22 mouse cellular contexts compared by ENCODE assay signal in genomic region chr3:84870126-84870525, GRCm38 (mm10). TPM values are rescaled to one million over a fixed set of nuclear protein-coding genes. Genes with fewer than 3 reads are reported as not detected.
DNase-seq lines count a peak whose midpoint lies in the region; ATAC-seq and TF ChIP-seq lines count a peak whose summit lies in the region.
"Had no signal": no experiment of that assay in that cellular context is flagged by ENCODE, and none has a peak within 500 bp of the region (broad histone marks: within the 10 kb centered on the region; RNA-seq: fewer than 3 reads in every experiment).

No protein-coding gene starts in this region.

- H3K4me2 ChIP-seq in heart, postnatal 0 days (ENCODE audit: low read depth, low read length), result no peak overlapping the region
- H3K4me2 ChIP-seq in heart, embryonic 12.5 days, result no peak overlapping the region
- no peak overlapping the region for H3K4me2 ChIP-seq in liver, postnatal 0 days (ENCODE audit: low read depth, low read length)
- H3K4me2 ChIP-seq in liver, embryonic 12.5 days, result no peak overlapping the region
- H3K4me2 ChIP-seq in CH12.LX (ENCODE audit: insufficient read depth, low read depth, poor library complexity, severe bottlenecking), result no peak overlapping the region
- H3K4me2 ChIP-seq: neural tube, embryonic 13.5 days had no signal

- H3K9ac ChIP-seq in heart, postnatal 0 days (replicated peaks; ENCODE audit: low read depth, low read length), result no peak overlapping the region
- no peak overlapping the region for H3K9ac ChIP-seq in heart, embryonic 12.5 days
- H3K9ac ChIP-seq in liver, postnatal 0 days (replicated peaks), result no peak overlapping the region
- no peak overlapping the region for H3K9ac ChIP-seq in liver, embryonic 12.5 days
- H3K9ac ChIP-seq in CH12.LX (ENCODE audit: insufficient read depth, low read depth), result no peak overlapping the region
- H3K9ac ChIP-seq: liver, embryonic 14.5 days; neural tube, embryonic 13.5 days had no signal

- H3K9me3 ChIP-seq in heart, postnatal 0 days (replicated peaks; ENCODE audit: control insufficient read depth, low read length), result no peaks in the 10 kb centered on the region
- H3K9me3 ChIP-seq in heart, embryonic 12.5 days (replicated peaks), result no peaks in the 10 kb centered on the region
- H3K9me3 ChIP-seq in liver, postnatal 0 days (ENCODE audit: low read length), result no peaks in the 10 kb centered on the region
- no peaks in the 10 kb centered on the region for H3K9me3 ChIP-seq in liver, embryonic 12.5 days (replicated peaks)
- H3K9me3 ChIP-seq in CH12.LX (replicated peaks; ENCODE audit: low read length), result no peaks in the 10 kb centered on the region
- H3K9me3 ChIP-seq: forebrain, embryonic 10.5 days; hindbrain, embryonic 10.5 days; megakaryocyte, embryonic 14.5 days; neural tube, embryonic 13.5 days had no signal

- DNase-seq in heart, postnatal 0 days (ENCODE audit: low spot score), result no peak
- DNase-seq in liver, postnatal 0 days, result no peak
- no peak for DNase-seq in CH12.LX (ENCODE audit: extremely low read depth)
- DNase-seq in layer of hippocampus, postnatal 10 days (ENCODE audit: low spot score in 2 of 2), result no peak
- DNase-seq: adrenal gland, postnatal 36 days; B cell, adult 2 months; cerebellum, adult 9-11 months; heart, postnatal 10 days; kidney, adult 18-20 months; lung, postnatal 10 days; midbrain, embryonic 14.5 days; retina, postnatal 1 day; right cerebral cortex, postnatal 25 days; spleen, adult 18-20 months had no signal

- H3K36me3 ChIP-seq in heart, postnatal 0 days (replicated peaks; ENCODE audit: control insufficient read depth, insufficient read depth, low read length), result no peaks in the 10 kb centered on the region
- H3K36me3 ChIP-seq in heart, embryonic 12.5 days, result peaks cover 3% of the 10 kb centered on the region; the same call in 1 of the 2 replicates
- H3K36me3 ChIP-seq in liver, postnatal 0 days (replicated peaks; ENCODE audit: insufficient read depth, low read length), result no peaks in the 10 kb centered on the region
- no peaks in the 10 kb centered on the region for H3K36me3 ChIP-seq in liver, embryonic 12.5 days
- peaks cover 4 to 48% of the 10 kb centered on the region in 2 experiments for H3K36me3 ChIP-seq in CH12.LX (replicated peaks in 1 of 2; ENCODE audit: control insufficient read depth in 1 of 2, insufficient read depth in 1 of 2, low read length in 1 of 2)
- H3K36me3 ChIP-seq: neural tube, embryonic 13.5 days had no signal

- H3K79me2 ChIP-seq in CH12.LX (replicated peaks; ENCODE audit: control insufficient read depth, extremely low read depth, insufficient read depth, poor library complexity, severe bottlenecking), result no peaks in the 10 kb centered on the region

- H3K27me3 ChIP-seq in heart, postnatal 0 days (ENCODE audit: control insufficient read depth, insufficient read depth, low read length), result no peaks in the 10 kb centered on the region
- H3K27me3 ChIP-seq in heart, embryonic 12.5 days (replicated peaks), result no peaks in the 10 kb centered on the region
- no peaks in the 10 kb centered on the region for H3K27me3 ChIP-seq in liver, postnatal 0 days (ENCODE audit: insufficient read depth, low read length)
- no peaks in the 10 kb centered on the region for H3K27me3 ChIP-seq in liver, embryonic 12.5 days (replicated peaks)
- H3K27me3 ChIP-seq in CH12.LX (replicated peaks), result no peaks in the 10 kb centered on the region
- H3K27me3 ChIP-seq: megakaryocyte, embryonic 14.5 days; neural tube, embryonic 13.5 days had no signal

- no peak for ATAC-seq in heart, postnatal 0 days (ENCODE audit: insufficient read depth, low read depth)
- ATAC-seq in heart, embryonic 12.5 days (ENCODE audit: insufficient number of reproducible peaks, low FRiP score), result no peak
- no peak for ATAC-seq in liver, postnatal 0 days
- no peak for ATAC-seq in liver, embryonic 12.5 days
- 0 out of 2 replicates have a peak, but pooled peaks have one; percentile 47 for ATAC-seq in common myeloid progenitor, adult 5-6 weeks (replicated peaks; ENCODE audit: low read depth, poor library complexity, severe bottlenecking)

- TF ChIP-seq RAD21 in CH12.LX (IDR thresholded peaks at IDR 0.05; ENCODE audit: low read depth, low read length), result peak; percentile 53

- in situ Hi-C loops in CH12.LX (cut with MboI; ENCODE audit: low pct_ligation_motif_present, low pct_unique_long_range_greater_than_20kb, low sequenced_read_pairs), result no loop called here

- TF ChIP-seq EP300 in heart, postnatal 0 days (IDR thresholded peaks at IDR 0.05; ENCODE audit: low read depth), result no peak
- TF ChIP-seq EP300 in liver, postnatal 0 days (IDR thresholded peaks at IDR 0.05; ENCODE audit: low read depth), result no peak
- TF ChIP-seq EP300 in CH12.LX (IDR thresholded peaks at IDR 0.05; ENCODE audit: low read length), result no peak

- H3K4me1 ChIP-seq in heart, postnatal 0 days (ENCODE audit: control insufficient read depth, insufficient read depth), result peaks cover 6% of the 10 kb centered on the region; the same call in 1 of the 2 replicates
- H3K4me1 ChIP-seq in heart, embryonic 12.5 days (replicated peaks), result peaks cover 13% of the 10 kb centered on the region
- H3K4me1 ChIP-seq in liver, postnatal 0 days (ENCODE audit: insufficient read depth), result peaks cover 8% of the 10 kb centered on the region
- H3K4me1 ChIP-seq in liver, embryonic 12.5 days, result peaks cover 12% of the 10 kb centered on the region
- H3K4me1 ChIP-seq in CH12.LX (ENCODE audit: control insufficient read depth in 1 of 2, insufficient read depth in 2 of 2), result peaks cover 0 to 31% of the 10 kb centered on the region in 2 experiments; a peak in 2 of 4 replicates

- no peak overlapping the region for H3K4me3 ChIP-seq in heart, postnatal 0 days (ENCODE audit: low read depth, low read length)
- H3K4me3 ChIP-seq in heart, embryonic 12.5 days, result no peak overlapping the region
- H3K4me3 ChIP-seq in liver, postnatal 0 days (ENCODE audit: low read depth, low read length), result no peak overlapping the region
- H3K4me3 ChIP-seq in liver, embryonic 12.5 days, result no peak overlapping the region
- H3K4me3 ChIP-seq in CH12.LX (replicated peaks in 1 of 3; ENCODE audit: low read depth in 2 of 3, low read length in 2 of 3, poor library complexity in 1 of 3), result no peak overlapping the region
- H3K4me3 ChIP-seq: forebrain, embryonic 10.5 days; hindbrain, embryonic 10.5 days; megakaryocyte, embryonic 14.5 days; neural tube, embryonic 13.5 days had no signal

- TF ChIP-seq CTCF in heart, postnatal 0 days (IDR thresholded peaks at IDR 0.05; ENCODE audit: low read depth), result peak; percentile 47
- peak; percentile 31; the same call in 1 of the 2 replicates for TF ChIP-seq CTCF in liver, postnatal 0 days (IDR thresholded peaks at IDR 0.05; ENCODE audit: low read depth)
- TF ChIP-seq CTCF in CH12.LX (conservative IDR thresholded peaks at IDR 0.05 in 1 of 2, IDR thresholded peaks at IDR 0.05 in 1 of 2; ENCODE audit: low read depth in 2 of 2, low read length in 2 of 2), result peak in 1 of 2 experiments; percentile 49; a peak in 2 of 4 replicates

- dilution Hi-C loops in CH12.LX (cut with MboI; ENCODE audit: extremely low pct_ligation_motif_present, extremely low pct_unique_long_range_greater_than_20kb, low sequenced_read_pairs), result no loop called here

- no peak overlapping the region for H3K27ac ChIP-seq in heart, postnatal 0 days (ENCODE audit: low read depth)
- no peak overlapping the region for H3K27ac ChIP-seq in heart, embryonic 12.5 days (ENCODE audit: poor library complexity, severe bottlenecking)
- no peak overlapping the region for H3K27ac ChIP-seq in liver, postnatal 0 days (ENCODE audit: low read depth)
- no peak overlapping the region for H3K27ac ChIP-seq in liver, embryonic 12.5 days
- H3K27ac ChIP-seq in CH12.LX (ENCODE audit: insufficient read depth, low read depth), result no peak overlapping the region
- H3K27ac ChIP-seq: forebrain, embryonic 10.5 days; hindbrain, embryonic 10.5 days; liver, embryonic 14.5 days; neural tube, embryonic 13.5 days had no signal

- TF ChIP-seq POLR2A in CH12.LX (IDR thresholded peaks at IDR 0.05; ENCODE audit: low read depth, low read length), result no peak

TF ChIP-seq in CH12.LX, 34 proteins besides CTCF, POLR2A, EP300 and RAD21:
- TF ChIP-seq GABPA (IDR thresholded peaks at IDR 0.05; ENCODE audit: insufficient replicate concordance, low read depth, low read length), result no peak
- no peak for TF ChIP-seq MEF2A (IDR thresholded peaks at IDR 0.05; ENCODE audit: borderline replicate concordance, low read depth, low read length)
- TF ChIP-seq JUN (IDR thresholded peaks at IDR 0.05; ENCODE audit: insufficient read depth, low read depth, low read length), result no peak
- peak; percentile 47 for TF ChIP-seq SMC3 (IDR thresholded peaks at IDR 0.05; ENCODE audit: low read depth, low read length)

RNA-seq across cellular contexts. Expression of gene Fbxw7, which starts 55.1 kb away (rescaled TPM):
- total RNA-seq in heart, postnatal 0 days (2014; rRNA removed; ENCODE audit: low replicate concordance), result 11.8 and 13.8 TPM in 2 replicates
- 19.3 and 21.6 TPM in 2 replicates for polyA plus RNA-seq in heart, postnatal 0 days (2015; fragmentation: Nextera tagmentation; extraction: Ambion mirVana)
- 6.9 and 8.0 TPM in 2 replicates for polyA plus RNA-seq in heart, embryonic 12.5 days (2016; fragmentation: Nextera tagmentation; extraction: Ambion mirVana)
- polyA plus RNA-seq in liver, postnatal 0 days (2015; fragmentation: Nextera tagmentation; extraction: Ambion mirVana), result 2.4 and 2.8 TPM in 2 replicates
- polyA plus RNA-seq in liver, embryonic 12.5 days (2016; fragmentation: Nextera tagmentation; extraction: Ambion mirVana), result 4.9 TPM in 2 replicates
- total RNA-seq in CH12.LX (2012; rRNA removed) (28.5 and 32.5 TPM in 2 replicates), CH12.LX (2014; rRNA removed) (29.8 and 32.6 TPM in 2 replicates)
- 28.4 and 31.3 TPM in 2 replicates for polyA plus RNA-seq in CH12.LX (2012; ENCODE audit: insufficient read length, low read depth)
- total RNA-seq in common myeloid progenitor, adult 5-6 weeks (2017), result 19.4 and 20.3 TPM in 2 replicates
- total RNA-seq in layer of hippocampus, postnatal 10 days (2021), result 100 to 1,000 TPM; 119 to 127 TPM
